Mouse (Mus musculus): ENCODE data around the gene Gm10803. TPM values are rescaled to one million over a fixed set of nuclear protein-coding genes. Genes with fewer than 3 reads are reported as not detected.

Gene Gm10803
- polyA plus RNA-seq, 1 experiment from 2014 or later, result not detected

DNA sequence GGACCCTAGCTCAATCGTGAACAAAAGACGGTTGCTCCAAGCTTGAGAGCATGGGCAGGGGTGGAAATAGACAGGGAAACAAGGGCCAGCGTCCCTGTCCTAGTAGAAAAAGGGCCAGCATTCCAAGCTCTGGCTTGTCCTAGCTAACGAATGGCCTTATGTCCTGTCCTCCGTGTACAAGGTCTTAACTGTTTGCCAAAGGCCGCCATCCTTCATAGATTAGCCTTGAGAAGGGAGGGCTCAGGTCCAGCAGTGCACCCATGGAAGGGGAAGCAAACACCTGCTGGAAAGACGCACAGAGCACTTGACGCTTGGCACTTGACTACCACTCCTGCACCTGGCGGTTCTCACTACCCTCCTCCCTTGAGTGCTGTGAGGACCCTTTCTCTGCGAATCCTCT lies 32.8 kb downstream of the Gm10803 start:
- H3K4me1 ChIP-seq, result peaks cover 7% of the 10 kb centered on the region
- ATAC-seq (ENCODE audit: low FRiP score), result no peak
- H3K4me2 ChIP-seq, result no peak overlapping the region

DNA sequence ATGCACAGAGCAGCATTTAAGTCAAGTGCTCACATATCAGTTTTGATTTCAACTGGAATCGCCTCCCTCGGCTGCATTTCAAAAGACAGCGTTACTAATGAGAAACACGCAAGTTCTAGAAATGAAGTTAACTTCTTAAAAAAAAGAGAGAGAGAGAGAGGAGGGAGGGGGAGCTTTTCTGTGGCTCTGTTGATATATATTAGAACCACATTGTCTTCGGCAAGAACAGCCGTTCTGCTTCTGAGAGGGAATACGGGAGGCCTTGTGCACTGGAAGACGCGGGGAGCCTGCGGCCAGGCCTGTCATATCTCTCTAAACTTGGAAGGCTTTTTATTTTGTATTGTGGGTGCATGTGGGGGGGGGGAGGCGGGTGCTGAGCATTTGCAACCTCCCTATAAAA lies 36.8 kb downstream of the Gm10803 start:
- Histone ChIP-seq H3K4me2 (no peak overlapping the region), H3K36me3 (replicated peaks) (no peaks in the 10 kb centered on the region), H3K27me3 (no peaks in the 10 kb centered on the region), H3K4me3 (replicated peaks) (no peak overlapping the region), H3K9ac (no peak overlapping the region), H3K27ac (no peak overlapping the region), H3K4me1 (peaks cover 6% of the 10 kb centered on the region), H3K9me3 (no peaks in the 10 kb centered on the region)
- 78% methylated on average over 11 of the region's 11 CpGs for WGBS
- ATAC-seq (ENCODE audit: low FRiP score), result no peak

More for the DNA sequence above, 32.8 kb downstream of the Gm10803 start:
- WGBS, result 77% methylated on average over 10 of the region's 10 CpGs
- no peak overlapping the region for H3K27ac ChIP-seq
- no peaks in the 10 kb centered on the region for H3K9me3 ChIP-seq
- no peaks in the 10 kb centered on the region for H3K36me3 ChIP-seq (replicated peaks)
- no peak overlapping the region for H3K4me3 ChIP-seq (replicated peaks)
- no peak overlapping the region for H3K9ac ChIP-seq
- 0 out of 2 replicates have a peak, but pooled peaks cover 3% of the 10 kb centered on the region for H3K27me3 ChIP-seq

DNA sequence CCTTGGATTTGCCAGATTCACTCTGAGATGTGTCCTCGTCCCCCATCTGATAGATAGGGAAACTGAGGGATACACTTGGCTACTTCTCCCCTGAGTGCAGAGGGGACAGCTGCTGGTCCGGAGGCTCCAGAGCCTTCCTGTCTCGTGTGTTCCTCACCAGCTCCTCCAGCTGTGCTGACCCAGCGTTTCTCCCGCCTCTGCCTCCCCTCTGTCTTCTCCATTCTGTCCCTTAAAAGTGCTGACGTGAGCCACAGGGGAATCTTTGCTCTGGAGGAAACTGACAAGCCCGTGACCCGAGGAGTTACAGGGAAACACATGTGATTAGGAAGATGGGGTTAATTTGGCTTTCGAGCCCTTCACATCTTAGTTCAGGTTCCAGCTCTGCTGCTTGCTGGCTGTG lies 39.4 kb downstream of the Gm10803 start:
- no peak overlapping the region for H3K9ac ChIP-seq
- H3K9me3 ChIP-seq, result no peaks in the 10 kb centered on the region
- no peaks in the 10 kb centered on the region for H3K27me3 ChIP-seq
- no peak overlapping the region for H3K4me3 ChIP-seq (replicated peaks)
- no peak for ATAC-seq (ENCODE audit: low FRiP score)
- no peaks in the 10 kb centered on the region for H3K36me3 ChIP-seq (replicated peaks)
- no peak overlapping the region for H3K27ac ChIP-seq
- 67% methylated on average over 9 of the region's 9 CpGs for WGBS
- no peak overlapping the region for H3K4me2 ChIP-seq
- no peaks in the 10 kb centered on the region for H3K4me1 ChIP-seq

- ATAC-seq (ENCODE audit: low FRiP score), result no peak
- Histone ChIP-seq H3K9me3 (no peaks in the 10 kb centered on the region), H3K4me1 (no peaks in the 10 kb centered on the region), H3K36me3 (replicated peaks) (no peaks in the 10 kb centered on the region), H3K9ac (no peak overlapping the region), H3K27ac (no peak overlapping the region), H3K4me2 (no peak overlapping the region), H3K27me3 (no peaks in the 10 kb centered on the region), H3K4me3 (replicated peaks) (no peak overlapping the region)
- 89% methylated on average over 6 of the region's 6 CpGs for WGBS
Observed at GRCm38 (mm10) chr2:93604601-93605285, 44.4 kb downstream of the Gm10803 start.

GRCm38 (mm10) chr2:93608800-93609199 lies 48.4 kb downstream of the Gm10803 start:
- no peak overlapping the region for H3K9ac ChIP-seq
- no peak overlapping the region for H3K4me3 ChIP-seq (replicated peaks)
- no peaks in the 10 kb centered on the region for H3K4me1 ChIP-seq
- no peaks in the 10 kb centered on the region for H3K36me3 ChIP-seq (replicated peaks)
- H3K27me3 ChIP-seq, result no peaks in the 10 kb centered on the region
- H3K4me2 ChIP-seq, result no peak overlapping the region
- H3K27ac ChIP-seq, result no peak overlapping the region
- WGBS, result 85% methylated on average over 3 of the region's 3 CpGs
- no peaks in the 10 kb centered on the region for H3K9me3 ChIP-seq
- no peak for ATAC-seq (ENCODE audit: low FRiP score)

DNA sequence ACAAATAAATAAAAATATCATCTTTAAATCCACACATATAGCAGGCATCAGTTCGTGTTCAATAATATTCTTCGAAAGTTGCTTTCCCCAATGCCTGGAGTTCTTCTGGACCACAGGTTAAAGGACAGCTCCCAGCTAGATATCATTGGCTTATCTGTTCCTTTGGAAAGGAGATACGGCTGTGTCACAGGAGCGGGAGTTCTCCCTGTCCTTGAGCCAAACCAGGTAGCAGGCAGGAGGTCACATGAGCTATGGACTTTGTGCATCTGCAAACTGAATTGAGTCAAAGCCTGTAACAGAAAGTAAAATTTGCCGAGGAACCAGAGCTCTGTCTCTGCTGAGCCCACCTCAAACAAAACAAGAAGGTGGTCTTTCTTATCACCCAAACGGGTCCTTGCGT lies 52.7 kb downstream of the Gm10803 start:
- no peak for ATAC-seq (ENCODE audit: low FRiP score)
- Histone ChIP-seq H3K4me1 (no peaks in the 10 kb centered on the region), H3K4me3 (replicated peaks) (no peak overlapping the region), H3K27ac (no peak overlapping the region), H3K27me3 (peaks cover 10% of the 10 kb centered on the region), H3K9me3 (no peaks in the 10 kb centered on the region), H3K9ac (no peak overlapping the region), H3K36me3 (replicated peaks) (no peaks in the 10 kb centered on the region), H3K4me2 (no peak overlapping the region)
- whole genome bisulfite sequencing, result 91% methylated on average over 7 of the region's 7 CpGs

Other genes starting within 250 kb of the Gm10803 start
- gene Tspan18, start 226.1 kb upstream of the Gm10803 start, polyA plus RNA-seq (2016; fragmentation: Nextera tagmentation; extraction: Ambion mirVana), result 31.2 and 32.5 TPM in 2 replicates
- 9.1 and 10.6 TPM in 2 replicates for gene Cd82, start 97.4 kb upstream of the Gm10803 start, polyA plus RNA-seq (2016; fragmentation: Nextera tagmentation; extraction: Ambion mirVana)
- gene Alx4, start 81.8 kb downstream of the Gm10803 start, polyA plus RNA-seq (2016; fragmentation: Nextera tagmentation; extraction: Ambion mirVana), result 5.2 and 5.9 TPM in 2 replicates